Mouse (Mus musculus): ENCODE results near the gene Ddx1. TPM values are rescaled to one million over a fixed set of nuclear protein-coding genes. Genes with fewer than 3 reads are reported as not detected.

Ddx1 gene
- polyA plus RNA-seq, 1 experiment: 43.2 TPM

DNA sequence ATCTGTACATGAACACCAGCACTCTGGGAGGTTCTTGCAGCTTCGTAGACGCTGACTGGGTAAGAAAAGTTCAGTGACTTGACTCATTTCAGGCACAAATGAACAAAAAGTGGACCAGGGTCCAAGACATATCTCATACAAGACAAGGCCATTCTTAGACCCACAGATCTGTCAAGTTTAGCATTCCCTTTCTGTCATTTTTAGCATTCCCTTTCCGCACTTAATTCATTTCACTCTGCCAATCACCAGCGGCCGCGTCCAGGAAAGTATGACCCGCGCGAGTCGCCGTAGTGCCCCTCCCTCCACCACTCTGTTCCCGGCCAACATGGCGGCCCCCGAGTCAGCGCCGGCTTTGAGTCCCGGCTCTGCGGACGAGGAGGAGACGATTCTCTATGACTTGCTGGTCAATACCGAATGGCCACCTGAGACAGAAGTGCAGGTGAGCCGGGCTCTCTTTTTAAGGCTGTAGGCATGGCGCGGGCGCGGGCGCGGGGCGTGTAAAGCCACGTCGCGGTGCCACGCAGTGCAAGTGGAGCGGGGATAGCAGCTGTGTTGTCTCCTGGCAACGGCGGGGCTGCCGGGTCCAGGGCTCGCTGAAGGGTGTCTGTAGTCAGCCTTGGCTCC lies 19.9 kb upstream of the Ddx1 start, which contains the start of gene Nbas:
Nbas (plus strand) TSS at position 308 of the 624 bp plus-strand sequence.
- Histone ChIP-seq H3K27me3 (ENCODE audit: control insufficient read depth, insufficient read depth, insufficient read length) (no peaks in the 10 kb centered on the region), H3K79me2 (ENCODE audit: control insufficient read depth, insufficient read depth) (peaks cover 22% of the 10 kb centered on the region), H3K4me2 (ENCODE audit: low read depth) (peak within 1 kb of the TSS; percentile 90), H3K36me3 (ENCODE audit: control insufficient read depth, insufficient read depth) (peaks cover 6% of the 10 kb centered on the region), H3K4me3 (peak within 1 kb of the TSS; percentile 89), H3ac (ENCODE audit: control insufficient read depth, insufficient read length) (peak within 1 kb of the TSS; percentile 21)
- TF ChIP-seq USF1 (IDR thresholded peaks at IDR 0.05; ENCODE audit: low read depth) (no peak), MYOD1 (IDR thresholded peaks at IDR 0.05; ENCODE audit: control insufficient read depth in 1 of 3, insufficient read length in 2 of 3, low read depth in 2 of 3) (peak in 2 of 3 experiments; percentile 58 to 78), TCF3 (IDR thresholded peaks at IDR 0.05; ENCODE audit: insufficient read length, low read depth) (no peak), POLR2A (IDR thresholded peaks at IDR 0.05; ENCODE audit: insufficient read length, low read depth) (peak; percentile 71), MAX (IDR thresholded peaks at IDR 0.05; ENCODE audit: low read depth) (no peak), TCF12 (IDR thresholded peaks at IDR 0.05; ENCODE audit: insufficient read depth, poor library complexity, severe bottlenecking) (no peak), MYOG (IDR thresholded peaks at IDR 0.05; ENCODE audit: control insufficient read depth in 1 of 3, insufficient read depth in 1 of 3, insufficient read length in 2 of 3, low read depth in 2 of 3) (peak in 2 of 3 experiments; percentile 67 to 87), E2F4 (IDR thresholded peaks at IDR 0.05; ENCODE audit: insufficient read depth) (no peak)

DNA sequence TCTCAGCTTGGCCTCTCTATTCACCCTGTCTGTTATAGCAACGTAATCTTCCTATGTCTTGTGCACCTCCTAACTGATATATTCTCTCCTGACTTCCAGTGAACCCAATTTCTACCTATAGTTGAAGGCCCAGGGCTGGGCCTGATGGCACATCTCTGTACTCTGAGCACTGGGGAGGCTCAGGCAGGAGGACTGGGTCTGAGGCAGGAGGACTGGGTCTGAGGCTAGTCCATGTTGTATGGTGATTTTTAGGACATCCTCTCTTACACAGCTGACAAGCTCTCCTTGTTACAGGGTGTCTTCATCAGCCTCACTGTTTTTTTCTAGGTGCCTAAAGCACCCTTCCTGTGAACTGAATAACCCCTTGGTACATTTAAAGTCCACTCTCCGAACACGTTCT lies 19.4 kb upstream of the Ddx1 start:
- Histone ChIP-seq H3K36me3 (ENCODE audit: control insufficient read depth, insufficient read depth) (peaks cover 6% of the 10 kb centered on the region), H3K4me2 (ENCODE audit: low read depth) (peak overlapping the region; percentile 79), H3ac (ENCODE audit: control insufficient read depth, insufficient read length) (no peak overlapping the region), H3K27me3 (ENCODE audit: control insufficient read depth, insufficient read depth, insufficient read length) (no peaks in the 10 kb centered on the region), H3K4me3 (peak overlapping the region; percentile 89), H3K79me2 (ENCODE audit: control insufficient read depth, insufficient read depth) (peaks cover 22% of the 10 kb centered on the region)
- TF ChIP-seq POLR2AphosphoS2 (IDR thresholded peaks at IDR 0.05; ENCODE audit: insufficient read length, low read depth): no peak
- TF ChIP-seq REST (IDR thresholded peaks at IDR 0.05; ENCODE audit: insufficient read depth, insufficient read length): no peak
- no peak for TF ChIP-seq MYOD1 (IDR thresholded peaks at IDR 0.05; ENCODE audit: control insufficient read depth in 1 of 3, insufficient read length in 2 of 3, low read depth in 2 of 3)
- no peak for TF ChIP-seq CEBPB (IDR thresholded peaks at IDR 0.05; ENCODE audit: insufficient read depth, poor library complexity, severe bottlenecking)
- TF ChIP-seq TCF12 (IDR thresholded peaks at IDR 0.05; ENCODE audit: insufficient read depth, poor library complexity, severe bottlenecking): no peak
- no peak for TF ChIP-seq SRF (IDR thresholded peaks at IDR 0.05; ENCODE audit: control insufficient read depth, insufficient read length, low read depth)
- TF ChIP-seq E2F4 (IDR thresholded peaks at IDR 0.05; ENCODE audit: insufficient read depth): no peak
- TF ChIP-seq USF1 (IDR thresholded peaks at IDR 0.05; ENCODE audit: low read depth): no peak
- no peak for TF ChIP-seq MYOG (IDR thresholded peaks at IDR 0.05; ENCODE audit: control insufficient read depth in 1 of 3, insufficient read depth in 1 of 3, insufficient read length in 2 of 3, low read depth in 2 of 3)
- no peak for TF ChIP-seq MAX (IDR thresholded peaks at IDR 0.05; ENCODE audit: low read depth)
- no peak for TF ChIP-seq TCF3 (IDR thresholded peaks at IDR 0.05; ENCODE audit: insufficient read length, low read depth)
- TF ChIP-seq POLR2A (IDR thresholded peaks at IDR 0.05; ENCODE audit: insufficient read length, low read depth): no peak

DNA sequence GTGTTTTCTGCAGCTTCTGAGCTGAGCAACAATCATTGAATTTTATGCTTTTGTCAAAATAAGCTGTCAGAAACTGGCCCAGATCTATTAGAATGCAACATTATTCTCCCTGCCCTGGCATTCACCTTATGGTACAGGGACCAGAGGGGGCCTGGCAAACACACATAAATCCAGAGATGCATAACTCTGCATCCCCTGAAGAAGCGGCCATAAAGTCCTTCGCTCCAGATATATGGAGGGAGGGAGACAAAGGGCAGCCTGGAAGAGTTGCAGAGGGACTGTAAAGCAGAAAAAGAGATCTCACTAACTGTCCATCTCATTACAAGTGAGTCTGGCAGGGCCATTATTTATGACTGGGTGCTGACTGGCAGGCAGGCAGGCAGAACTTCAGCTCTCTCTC lies 6.7 kb upstream of the Ddx1 start:
- Histone ChIP-seq H3K4me2 (ENCODE audit: low read depth) (no peak overlapping the region), H3ac (ENCODE audit: control insufficient read depth, insufficient read length) (no peak overlapping the region), H3K36me3 (ENCODE audit: control insufficient read depth, insufficient read depth) (no peaks in the 10 kb centered on the region), H3K27me3 (ENCODE audit: control insufficient read depth, insufficient read depth, insufficient read length) (no peaks in the 10 kb centered on the region), H3K4me3 (no peak overlapping the region), H3K79me2 (ENCODE audit: control insufficient read depth, insufficient read depth) (no peaks in the 10 kb centered on the region)
- TF ChIP-seq POLR2AphosphoS2 (IDR thresholded peaks at IDR 0.05; ENCODE audit: insufficient read length, low read depth) (no peak), TCF12 (IDR thresholded peaks at IDR 0.05; ENCODE audit: insufficient read depth, poor library complexity, severe bottlenecking) (no peak), TCF3 (IDR thresholded peaks at IDR 0.05; ENCODE audit: insufficient read length, low read depth) (no peak)

DNA sequence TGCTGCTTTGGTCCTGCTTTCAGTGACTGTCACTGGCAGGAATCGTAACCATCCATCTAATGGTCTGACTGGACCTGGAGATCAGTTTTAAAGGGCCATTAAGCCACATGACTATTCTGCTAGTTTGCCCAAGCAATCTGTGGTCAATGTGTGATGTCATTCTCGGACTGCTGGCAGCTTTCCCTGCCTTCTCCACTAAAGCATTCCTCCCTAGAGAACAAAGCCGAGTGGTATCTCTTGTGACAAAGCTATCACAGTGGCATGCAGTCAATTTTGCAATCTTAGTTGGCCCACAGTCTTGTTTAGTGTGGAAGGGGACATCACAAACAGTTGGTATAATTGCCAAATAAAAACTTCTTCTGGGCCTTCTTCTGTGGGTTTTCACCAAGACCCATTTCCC lies 6.1 kb upstream of the Ddx1 start:
- Histone ChIP-seq H3K79me2 (ENCODE audit: control insufficient read depth, insufficient read depth) (peaks cover 2% of the 10 kb centered on the region), H3K4me2 (ENCODE audit: low read depth) (peak overlapping the region; percentile 41)
- no peak for TF ChIP-seq POLR2A (IDR thresholded peaks at IDR 0.05; ENCODE audit: insufficient read length, low read depth)
- TF ChIP-seq CEBPB (IDR thresholded peaks at IDR 0.05; ENCODE audit: insufficient read depth, poor library complexity, severe bottlenecking): peak; percentile 60; the same call in 1 of the 2 replicates

DNA sequence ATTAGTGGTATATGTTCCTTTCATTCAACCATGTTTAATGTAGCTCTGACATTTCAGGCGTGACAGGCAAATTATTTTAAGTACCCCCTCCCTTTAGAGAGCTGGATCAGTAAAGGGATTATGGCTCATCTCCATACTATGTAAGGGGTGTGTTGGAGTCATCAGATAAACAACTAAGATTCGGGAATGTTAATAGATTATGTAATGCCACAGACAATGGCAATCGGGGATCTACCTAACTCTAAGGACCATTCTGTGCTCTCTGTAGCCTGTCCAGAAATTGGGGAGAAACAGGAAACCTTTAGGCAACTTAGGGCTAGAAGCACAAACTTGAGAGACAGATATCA lies 533 bp upstream of the Ddx1 start:
- Histone ChIP-seq H3K36me3 (ENCODE audit: control insufficient read depth, insufficient read depth) (peaks cover 14% of the 10 kb centered on the region), H3K79me2 (ENCODE audit: control insufficient read depth, insufficient read depth) (peaks cover 39% of the 10 kb centered on the region), H3K4me3 (peak overlapping the region; percentile 86), H3ac (ENCODE audit: control insufficient read depth, insufficient read length) (peak overlapping the region; percentile 65), H3K4me2 (ENCODE audit: low read depth) (peak overlapping the region; percentile 85), H3K27me3 (ENCODE audit: control insufficient read depth, insufficient read depth, insufficient read length) (no peaks in the 10 kb centered on the region)
- no peak for TF ChIP-seq TCF12 (IDR thresholded peaks at IDR 0.05; ENCODE audit: insufficient read depth, poor library complexity, severe bottlenecking)
- TF ChIP-seq SRF (IDR thresholded peaks at IDR 0.05; ENCODE audit: control insufficient read depth, insufficient read length, low read depth): no peak
- TF ChIP-seq USF1 (IDR thresholded peaks at IDR 0.05; ENCODE audit: low read depth): no peak
- TF ChIP-seq POLR2AphosphoS2 (IDR thresholded peaks at IDR 0.05; ENCODE audit: insufficient read length, low read depth): no peak
- TF ChIP-seq MYOG (IDR thresholded peaks at IDR 0.05; ENCODE audit: control insufficient read depth in 1 of 3, insufficient read depth in 1 of 3, insufficient read length in 2 of 3, low read depth in 2 of 3): no peak
- TF ChIP-seq CEBPB (IDR thresholded peaks at IDR 0.05; ENCODE audit: insufficient read depth, poor library complexity, severe bottlenecking): no peak
- no peak for TF ChIP-seq REST (IDR thresholded peaks at IDR 0.05; ENCODE audit: insufficient read depth, insufficient read length)
- TF ChIP-seq POLR2A (IDR thresholded peaks at IDR 0.05; ENCODE audit: insufficient read length, low read depth): no peak
- TF ChIP-seq MYOD1 (IDR thresholded peaks at IDR 0.05; ENCODE audit: control insufficient read depth in 1 of 3, insufficient read length in 2 of 3, low read depth in 2 of 3): no peak
- TF ChIP-seq MAX (IDR thresholded peaks at IDR 0.05; ENCODE audit: low read depth): no peak
- TF ChIP-seq TCF3 (IDR thresholded peaks at IDR 0.05; ENCODE audit: insufficient read length, low read depth): no peak
- no peak for TF ChIP-seq E2F4 (IDR thresholded peaks at IDR 0.05; ENCODE audit: insufficient read depth)

More for the DNA sequence above, 6.1 kb upstream of the Ddx1 start:
- no peaks in the 10 kb centered on the region for H3K36me3 ChIP-seq (ENCODE audit: control insufficient read depth, insufficient read depth)
- H3K4me3 ChIP-seq: no peak overlapping the region
- H3K27me3 ChIP-seq (ENCODE audit: control insufficient read depth, insufficient read depth, insufficient read length): no peaks in the 10 kb centered on the region
- no peak overlapping the region for H3ac ChIP-seq (ENCODE audit: control insufficient read depth, insufficient read length)
